Mouse (Mus musculus) erythroblast, adult 5-6 weeks (primary cell): Measurements from ENCODE around the gene Fam169a. TPM values are rescaled to one million over a fixed set of nuclear protein-coding genes. Genes with fewer than 3 reads are reported as not detected.

Source experiments
- ATAC-seq: replicated peaks from 2 replicates; pipeline ENCODE4 v1.8.0; 2016; ENCODE audit warnings: moderate number of reproducible peaks, mild to moderate bottlenecking, moderate TSS enrichment, inconsistent platforms; ENCODE audit not compliant: poor library complexity, low FRiP score, severe bottlenecking
- total RNA-seq, 2 experiments: library from RNA; stranded (forward) in 1 of 2; stranded (reverse) in 1 of 2; fragments of 150-400 nt in 1 of 2; fragments of 200-764, 138-1000 nt in 1 of 2; gene quantifications; 2 replicates each; pipeline versions ENCODE4 v1.2.3 to v1.2.4; 2015 to 2017; ENCODE audit warnings: low replicate concordance in 2 of 2

The Fam169a gene
- total RNA-seq, 2 experiments from 2014 or later = under 0.01 to 2.3 TPM

DNA sequence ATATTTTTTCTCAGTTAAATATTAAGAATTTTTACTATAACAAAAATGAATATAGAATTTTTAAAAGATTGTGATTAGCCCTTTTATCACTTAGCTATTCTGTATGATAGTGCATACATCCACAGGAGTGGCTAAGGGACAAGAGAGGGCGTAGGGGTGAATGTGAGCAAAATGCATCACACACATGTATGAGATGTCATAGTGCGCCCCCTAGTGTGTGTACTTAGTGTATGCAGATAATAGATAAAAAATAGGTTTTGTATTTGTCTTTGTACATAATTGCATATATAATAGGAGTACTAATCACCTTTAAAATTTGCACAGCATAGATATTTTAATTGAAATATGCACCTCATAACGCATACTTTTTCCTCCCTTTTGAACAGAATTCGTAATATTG lies 78.7 kb downstream of the Fam169a start:
- peak; percentile 77 for ATAC-seq

- no peak for ATAC-seq
Observed at GRCm38 (mm10) chr13:97175520-97176264, 108.6 kb downstream of the Fam169a start.

- no peak for ATAC-seq
Observed at GRCm38 (mm10) chr13:97176731-97177130, 109.6 kb downstream of the Fam169a start.

DNA sequence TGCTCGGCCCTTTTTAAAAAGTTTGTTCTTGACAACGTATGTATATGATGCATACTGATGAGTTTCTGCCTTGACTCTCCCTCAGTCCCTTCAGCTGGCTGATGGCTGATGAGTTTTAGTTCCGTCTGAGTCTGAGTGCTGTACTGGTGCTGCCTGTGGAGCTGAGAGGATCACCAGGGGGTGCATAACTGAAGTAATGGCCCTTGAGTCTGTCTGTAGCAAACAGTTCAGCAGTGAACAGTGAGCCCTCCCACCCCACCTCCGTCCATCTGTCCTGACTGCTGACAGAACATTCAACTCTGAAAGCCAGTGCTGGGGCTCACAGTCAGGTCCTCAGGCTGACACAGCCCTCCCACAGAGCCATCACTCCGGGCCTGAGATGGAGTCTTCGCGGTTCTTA lies 111.9 kb downstream of the Fam169a start:
- ATAC-seq = no peak

DNA sequence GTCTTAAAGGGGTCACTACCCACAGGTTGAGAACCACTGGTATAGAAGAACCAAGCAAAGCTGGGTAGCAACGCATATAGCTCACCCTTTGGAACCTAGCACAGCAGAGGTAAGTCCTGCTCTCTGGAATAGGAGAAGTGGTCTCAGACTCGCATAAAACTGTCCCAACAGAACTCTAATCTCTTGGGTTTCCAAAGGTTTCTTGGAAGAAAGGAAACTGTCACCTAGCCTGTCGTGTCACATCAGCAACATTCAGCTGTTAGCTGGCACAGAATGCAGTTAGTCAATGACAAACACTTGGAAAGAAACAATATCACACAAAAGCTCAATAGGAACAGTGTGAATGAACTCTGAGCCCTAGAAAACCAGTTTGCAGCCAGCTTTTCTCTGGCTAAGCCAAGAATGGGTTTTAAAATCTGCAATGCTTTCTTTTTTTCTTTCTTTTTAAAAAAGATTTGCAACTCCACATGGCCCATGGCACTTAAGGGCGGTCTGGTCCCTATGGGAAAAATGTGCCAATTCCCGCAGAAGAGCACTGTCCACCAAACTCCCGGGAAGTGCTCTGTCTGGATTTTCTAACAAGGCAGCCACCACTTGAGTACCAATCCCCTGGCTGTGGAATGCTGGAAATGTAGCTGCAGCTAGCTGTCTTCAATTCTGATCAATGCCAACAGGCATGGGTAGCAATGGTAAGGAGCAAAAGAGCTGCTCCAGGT lies 113.2 kb downstream of the Fam169a start:
- no peak for ATAC-seq

Other genes starting within 250 kb of the Fam169a start
- not detected in 2 replicates for gene Gcnt4, start 142.6 kb upstream of the Fam169a start, total RNA-seq (2015; ENCODE audit: low replicate concordance)
- not detected in 2 replicates for gene Gcnt4, start 142.6 kb upstream of the Fam169a start, total RNA-seq (2017; ENCODE audit: low replicate concordance)
- not detected in 2 replicates for gene 1700029F12Rik, start 32.9 kb upstream of the Fam169a start, total RNA-seq (2015; ENCODE audit: low replicate concordance)
- gene 1700029F12Rik, start 32.9 kb upstream of the Fam169a start, total RNA-seq (2017; ENCODE audit: low replicate concordance) = not detected in 2 replicates
- gene Gm6169, start 32.0 kb downstream of the Fam169a start, total RNA-seq (2015; ENCODE audit: low replicate concordance) = 4.6 and 9.0 TPM in 2 replicates
- 0.98 and 2.9 TPM in 2 replicates for gene Gm6169, start 32.0 kb downstream of the Fam169a start, total RNA-seq (2017; ENCODE audit: low replicate concordance)
- 6.9 and 15.2 TPM in 2 replicates for gene Gfm2, start 70.7 kb downstream of the Fam169a start, total RNA-seq (2015; ENCODE audit: low replicate concordance)
- 12.3 and 13.8 TPM in 2 replicates for gene Gfm2, start 70.7 kb downstream of the Fam169a start, total RNA-seq (2017; ENCODE audit: low replicate concordance)
- 29.2 and 61.9 TPM in 2 replicates for gene Nsa2, start 70.7 kb downstream of the Fam169a start, total RNA-seq (2015; ENCODE audit: low replicate concordance)
- gene Nsa2, start 70.7 kb downstream of the Fam169a start, total RNA-seq (2017; ENCODE audit: low replicate concordance) = 36.5 and 63.8 TPM in 2 replicates
- gene Hexb, start 131.1 kb downstream of the Fam169a start, total RNA-seq (2015; ENCODE audit: low replicate concordance) = 43.3 and 54.6 TPM in 2 replicates
- 18.8 and 34.1 TPM in 2 replicates for gene Hexb, start 131.1 kb downstream of the Fam169a start, total RNA-seq (2017; ENCODE audit: low replicate concordance)
- 0.21 TPM in 1 of 2 replicates, not detected in the other for gene Enc1, start 173.8 kb downstream of the Fam169a start, total RNA-seq (2015; ENCODE audit: low replicate concordance)
- 0.17 and 0.56 TPM in 2 replicates for gene Enc1, start 173.8 kb downstream of the Fam169a start, total RNA-seq (2017; ENCODE audit: low replicate concordance)